Mouse (Mus musculus): ENCODE data around the gene Gjb3.

GRCm38 (mm10) chr4:127365433-127365832 is 34.8 kb upstream of the Gjb3 start:
- TF ChIP-seq CTCF (IDR thresholded peaks at IDR 0.05; ENCODE audit: borderline replicate concordance, extremely low read depth, insufficient read depth, insufficient read length): no peak
- TF ChIP-seq POLR2A (IDR thresholded peaks at IDR 0.05; ENCODE audit: borderline replicate concordance, extremely low read depth, insufficient read depth, insufficient read length, poor library complexity, severe bottlenecking): no peak

All from brain, embryonic 14.5 days (tissue).